Mouse (Mus musculus) spleen, postnatal 10 days (tissue): Measurements from ENCODE around the gene Slc28a1.

Source experiments
- DNase-seq, 2 experiments: peaks; one replicate each; pipeline ENCODE4 v3.0.0; 2021 to 2022; ENCODE audit warnings: low spot score in 2 of 2

The Slc28a1 gene

DNA sequence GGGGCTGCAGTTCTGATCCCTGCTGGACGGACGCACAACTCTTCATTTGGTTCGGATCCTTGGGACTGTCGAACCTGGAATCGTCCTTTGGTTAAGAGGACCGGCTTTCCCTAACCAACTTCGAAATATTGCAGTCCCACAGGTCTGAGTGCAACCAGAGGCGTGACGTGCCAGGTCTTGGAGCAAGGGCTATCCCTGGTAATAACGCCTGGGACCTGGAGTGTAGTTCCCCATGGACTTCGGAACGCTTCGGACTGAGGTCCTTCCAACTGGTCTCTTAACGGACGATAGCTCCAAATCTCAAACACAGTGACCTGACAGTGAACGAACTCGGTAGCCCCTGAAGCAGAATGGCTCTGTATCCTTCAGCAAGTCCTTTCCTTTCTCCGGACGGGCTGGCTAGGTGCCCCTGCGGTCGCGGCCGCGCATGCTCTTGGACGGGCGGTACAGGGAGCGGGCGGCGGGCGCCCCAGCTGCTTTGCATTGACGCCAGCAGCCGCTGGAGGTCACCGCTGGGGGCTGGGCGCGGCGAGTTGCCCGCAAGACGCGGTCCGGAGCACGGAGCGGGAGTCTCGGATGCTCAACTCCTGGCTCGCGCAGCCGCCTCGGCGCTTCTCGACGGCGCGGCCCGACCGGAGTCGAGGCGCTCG is 98.2 kb downstream of the Slc28a1 start:
- DNase-seq = peak; percentile 87 to 91

DNA sequence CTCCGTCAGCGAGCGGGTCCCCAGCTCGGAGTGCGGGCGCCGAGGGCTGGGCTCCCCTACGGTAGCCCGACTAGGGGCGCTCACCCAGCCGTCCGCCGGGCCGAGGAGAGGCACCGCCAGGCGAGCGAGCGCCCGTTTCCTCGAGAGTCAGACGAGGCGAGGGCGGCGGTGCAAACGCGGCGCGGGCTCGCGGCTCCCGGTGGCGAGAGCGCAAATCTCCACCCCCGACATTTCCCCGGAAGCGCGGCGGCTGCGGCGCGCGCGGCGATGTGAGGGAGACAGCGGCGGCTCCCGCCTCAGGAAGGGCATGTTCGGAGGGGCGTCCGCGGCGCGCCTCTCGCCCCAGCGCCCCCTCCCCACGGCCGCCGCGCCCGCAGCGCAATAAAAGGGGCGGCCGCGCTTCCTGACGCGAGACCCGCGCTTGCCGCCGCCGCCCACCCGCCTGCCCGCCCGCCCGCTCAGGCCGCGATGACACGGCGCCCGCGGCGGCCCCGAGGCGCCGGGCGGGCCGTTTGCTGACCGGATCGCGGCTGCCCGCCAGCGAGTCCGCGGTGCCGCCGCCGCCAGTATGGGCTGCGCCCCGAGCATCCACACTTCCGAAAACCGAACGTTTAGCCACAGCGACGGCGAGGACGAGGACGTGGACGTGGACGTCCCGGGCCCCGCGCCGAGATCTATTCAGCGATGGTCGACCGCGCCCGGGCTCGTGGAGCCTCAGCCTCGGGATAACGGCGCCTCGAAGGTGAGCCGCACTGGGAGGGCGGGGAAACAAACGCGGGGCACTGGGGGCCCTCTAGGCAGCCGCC is 99.0 kb downstream of the Slc28a1 start, which contains the start of gene Pde8a:
Gene Pde8a (plus strand): TSS at position 250 of the 806 bp plus-strand sequence.
- DNase-seq = peak; percentile 18 to 25

DNA sequence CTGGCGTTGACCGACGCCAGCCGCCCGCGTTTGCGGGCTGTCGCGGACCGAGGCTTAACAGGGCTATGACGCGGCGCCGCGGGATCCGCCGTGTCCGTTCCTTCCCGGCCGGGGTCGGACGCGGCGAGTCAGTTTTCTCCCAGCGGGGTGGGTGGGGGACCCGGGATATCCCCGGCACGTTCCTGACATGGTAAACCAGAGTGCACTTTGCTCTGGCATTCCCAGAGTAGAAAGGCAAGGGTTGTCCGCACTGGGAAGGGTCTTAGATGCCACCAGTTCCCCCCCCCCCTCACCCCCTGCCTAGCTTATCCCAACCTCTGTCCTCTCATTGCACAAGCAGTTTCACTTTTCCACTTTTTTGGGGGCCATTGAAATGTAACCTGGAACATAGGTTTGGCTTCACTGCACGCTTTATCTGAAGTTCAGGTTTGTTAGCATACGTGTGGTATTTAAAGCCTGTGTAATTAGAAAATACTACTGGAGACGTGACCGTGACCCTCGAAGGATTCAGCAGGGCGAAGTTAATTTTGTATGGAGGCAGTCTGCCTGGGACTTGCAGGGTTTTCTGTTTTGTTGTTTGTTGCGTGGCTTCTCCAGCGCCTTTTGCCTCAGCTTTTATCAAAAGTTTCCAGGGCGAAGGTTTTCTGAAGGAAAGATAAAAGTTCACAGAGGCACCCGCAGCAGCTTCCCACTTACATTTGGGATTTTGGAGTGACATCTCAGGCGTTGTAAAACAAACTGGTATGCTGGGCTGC is 99.7 kb downstream of the Slc28a1 start:
- DNase-seq = no peak

DNA sequence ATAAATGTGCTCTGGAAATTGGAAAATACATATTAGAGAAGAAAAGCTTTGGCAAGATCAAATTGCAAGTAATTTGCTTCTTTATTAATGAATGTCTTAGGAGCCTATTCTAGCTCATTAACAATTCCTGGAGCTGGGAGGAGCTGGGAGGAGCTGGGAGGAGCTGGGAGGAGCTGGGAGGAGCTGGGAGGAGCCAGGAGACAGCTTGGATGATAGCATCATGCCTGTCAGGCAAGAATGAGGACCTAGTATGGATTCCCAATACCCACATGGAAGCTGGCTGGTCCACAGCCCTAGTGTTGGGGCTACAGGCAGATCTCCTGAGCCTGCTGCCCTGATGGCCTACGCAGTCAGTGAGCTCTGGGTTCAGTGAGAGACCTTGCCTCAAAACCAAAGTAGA is 101.4 kb downstream of the Slc28a1 start:
- no peak for DNase-seq

DNA sequence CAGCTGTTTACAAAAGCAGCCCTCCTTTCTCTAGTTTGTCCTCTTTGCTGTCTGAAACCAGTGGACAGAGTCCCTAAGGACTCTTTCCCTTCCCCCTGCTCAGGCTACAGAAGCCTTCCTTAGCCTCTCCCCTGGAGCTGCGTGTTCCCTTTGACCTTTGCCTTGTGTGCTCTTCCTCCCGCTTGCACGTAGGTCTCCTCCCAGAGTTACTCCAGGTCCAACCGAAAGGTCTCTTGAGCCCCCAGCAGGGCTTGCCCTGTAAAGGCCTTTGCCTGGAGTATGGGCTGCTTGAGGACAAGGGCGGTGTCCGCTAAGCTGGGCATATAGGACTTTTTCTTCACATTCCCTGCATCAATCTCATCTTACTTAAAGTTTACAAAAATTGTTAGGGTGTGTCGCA is 104.7 kb downstream of the Slc28a1 start:
- no peak for DNase-seq
